ENCODE assay signal across 8 mouse cellular contexts in genomic region chr2:119113121-119113925, GRCm38 (mm10). TPM values are rescaled to one million over a fixed set of nuclear protein-coding genes. Genes with fewer than 3 reads are reported as not detected.
DNase-seq lines count a peak whose midpoint lies in the region; ATAC-seq lines count a peak whose summit lies in the region.

No protein-coding gene starts in this region.

- H3K9me3 ChIP-seq in stomach, embryonic 15.5 days, result no peaks in the 10 kb centered on the region

- H3K36me3 ChIP-seq in stomach, embryonic 15.5 days, result peaks cover 14% of the 10 kb centered on the region

- ATAC-seq in erythroblast, adult 5-6 weeks (replicated peaks; ENCODE audit: low FRiP score, poor library complexity, severe bottlenecking), result peak; percentile 8; the same call in 1 of the 2 replicates
- ATAC-seq in stomach, embryonic 15.5 days (ENCODE audit: insufficient read depth, low FRiP score, low read depth), result no peak

- WGBS in stomach, embryonic 15.5 days, result 9% methylated on average over 20 of the region's 20 CpGs

- DNase-seq in embryo, embryonic 10 days (ENCODE audit: low spot score), result peak; percentile 40
- DNase-seq in embryo, embryonic 11 days, result no peak
- DNase-seq in CD4-positive helper T cell, adult 2 months (ENCODE audit: low read depth, low spot score), result peak; percentile 32
- DNase-seq in liver, result peak; percentile 14
- DNase-seq in kidney, adult 8-10 months, result no peak
- DNase-seq in layer of hippocampus, adult 18-20 months (ENCODE audit: low spot score in 2 of 2), result no peak

- H3K4me1 ChIP-seq in stomach, embryonic 15.5 days, result peaks cover 7% of the 10 kb centered on the region; the same call in 1 of the 2 replicates

- H3K27ac ChIP-seq in stomach, embryonic 15.5 days, result peak overlapping the region; percentile 95

- no peaks in the 10 kb centered on the region for H3K27me3 ChIP-seq in stomach, embryonic 15.5 days (replicated peaks)

- H3K4me3 ChIP-seq in stomach, embryonic 15.5 days (replicated peaks), result peak overlapping the region; percentile 78

- H3K9ac ChIP-seq in stomach, embryonic 15.5 days, result peak overlapping the region; percentile 65

- peak overlapping the region; percentile 95 for H3K4me2 ChIP-seq in stomach, embryonic 15.5 days

RNA-seq across cellular contexts. Expression of gene Rad51, which starts 0.7 kb away (rescaled TPM):
- 16.1 and 18.8 TPM in 2 replicates for total RNA-seq in erythroblast, adult 5-6 weeks (2015; ENCODE audit: low replicate concordance)
- total RNA-seq in erythroblast, adult 5-6 weeks (2017; ENCODE audit: low replicate concordance), result 14.1 and 29.6 TPM in 2 replicates
- polyA plus RNA-seq in stomach, embryonic 15.5 days (2015; fragmentation: Nextera tagmentation; extraction: Ambion mirVana), result 42.1 and 49.5 TPM in 2 replicates
- total RNA-seq in layer of hippocampus, adult 18-20 months (2021), result 1 to 10 TPM in 1 of 2 experiments, under 1 TPM in 1; 0.46 to 1.2 TPM

RNA-seq across cellular contexts. Expression of gene Rmdn3, which starts 43.5 kb away (rescaled TPM):
- total RNA-seq in erythroblast, adult 5-6 weeks (2015; ENCODE audit: low replicate concordance), result 17.8 and 21.7 TPM in 2 replicates
- total RNA-seq in erythroblast, adult 5-6 weeks (2017; ENCODE audit: low replicate concordance), result 27.9 and 33.2 TPM in 2 replicates
- polyA plus RNA-seq in stomach, embryonic 15.5 days (2015; fragmentation: Nextera tagmentation; extraction: Ambion mirVana), result 36.6 and 40.5 TPM in 2 replicates
- total RNA-seq in layer of hippocampus, adult 18-20 months (2021), result 10 to 100 TPM; 54.7 to 55.5 TPM

RNA-seq across cellular contexts. Expression of gene Gchfr, which starts 54.2 kb away (rescaled TPM):
- not detected in 2 replicates for total RNA-seq in erythroblast, adult 5-6 weeks (2015; ENCODE audit: low replicate concordance)
- 1.5 TPM in 1 of 2 replicates, not detected in the other for total RNA-seq in erythroblast, adult 5-6 weeks (2017; ENCODE audit: low replicate concordance)
- 9.2 and 16.4 TPM in 2 replicates for polyA plus RNA-seq in stomach, embryonic 15.5 days (2015; fragmentation: Nextera tagmentation; extraction: Ambion mirVana)
- under 1 TPM in 1 of 2 experiments, not detected in 1; 0.74 TPM for total RNA-seq in layer of hippocampus, adult 18-20 months (2021)

Comparison
In these comparisons a context has a peak if more than half of its experiments do, and no peak if none do; other contexts are left out.
1. DNase-seq: peak in embryo, embryonic 10 days (single experiment), CD4-positive helper T cell, adult 2 months (single experiment) and liver (single experiment); none in embryo, embryonic 11 days (single experiment), kidney, adult 8-10 months (0 of 2) and layer of hippocampus, adult 18-20 months (0 of 2).
2. RNA of gene Rad51, which starts 0.7 kb away (total RNA-seq): 14.1 to 29.6 TPM in erythroblast, adult 5-6 weeks; 0.46 to 1.2 TPM in layer of hippocampus, adult 18-20 months; every median in the first group is over 4 times any median in the second.